Mouse (Mus musculus) brain, adult 2 months (tissue): ENCODE measurements around the gene Auts2.

Experiments used
- DNase-seq: peaks from one replicate; pipeline ENCODE4 v3.0.0; 2011; ENCODE audit warnings: low read depth, low spot score

Gene Auts2

GRCm38 (mm10) chr5:132098461-132098860 lies 444.7 kb downstream of the Auts2 start:
- DNase-seq, result peak; percentile 14

GRCm38 (mm10) chr5:132092721-132093120 lies 450.4 kb downstream of the Auts2 start:
- no peak for DNase-seq

DNA sequence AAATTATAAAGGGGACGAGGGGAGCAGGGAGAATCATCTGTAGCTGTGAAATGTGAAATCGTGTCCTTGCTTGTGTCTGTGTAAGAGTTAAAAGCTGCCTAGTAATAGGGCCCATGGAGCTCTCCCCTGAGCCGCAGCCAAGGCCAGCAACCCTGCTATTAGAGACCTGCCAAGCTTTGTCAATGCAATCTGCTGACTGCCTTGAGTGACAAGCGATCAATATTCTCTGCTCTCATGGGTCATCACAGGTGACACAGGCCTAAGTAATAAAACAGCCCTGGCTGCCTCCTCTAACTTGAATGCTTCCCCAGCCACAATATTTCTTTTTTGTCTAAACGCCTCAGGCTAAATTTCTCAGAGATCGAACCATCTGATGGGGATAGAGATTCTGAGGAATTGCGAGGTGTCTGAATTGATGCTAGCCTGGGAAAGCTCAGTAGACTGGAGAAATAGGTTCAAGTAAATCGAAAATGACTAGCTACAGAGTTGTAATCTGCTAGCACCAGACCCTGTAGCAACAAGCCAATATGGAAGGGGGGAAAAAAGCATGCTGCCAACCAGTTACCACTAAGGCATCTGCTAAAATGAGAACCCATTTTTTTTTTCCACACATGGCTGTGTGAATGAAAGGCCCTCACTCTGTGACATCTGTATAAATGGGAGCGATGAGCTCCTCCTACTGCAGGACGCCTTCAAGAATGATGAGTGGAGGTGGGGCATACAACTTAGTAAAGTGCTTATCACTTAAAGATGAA lies 453.5 kb downstream of the Auts2 start:
- no peak for DNase-seq

DNA sequence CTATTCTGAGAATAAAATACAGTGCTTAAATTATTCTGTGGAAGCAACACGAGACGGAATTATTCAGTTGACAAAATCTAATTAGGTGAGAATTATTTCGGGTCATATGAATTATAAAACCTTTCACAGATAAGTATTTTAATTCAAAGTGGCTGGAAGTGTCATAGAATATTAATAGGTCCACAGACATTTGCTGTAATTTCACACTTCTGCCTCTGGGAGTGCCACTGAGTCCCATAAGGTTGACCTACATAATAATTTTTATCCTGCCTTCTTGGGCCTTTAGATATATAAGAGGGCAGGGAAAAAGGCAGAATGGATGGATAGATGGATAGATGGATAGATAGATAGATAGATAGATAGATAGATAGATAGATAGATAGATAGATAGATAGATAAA lies 454.6 kb downstream of the Auts2 start:
- no peak for DNase-seq

- DNase-seq, result no peak
Observed at GRCm38 (mm10) chr5:132083753-132084326, 459.3 kb downstream of the Auts2 start.

GRCm38 (mm10) chr5:132075942-132076341 lies 467.2 kb downstream of the Auts2 start:
- no peak for DNase-seq

DNA sequence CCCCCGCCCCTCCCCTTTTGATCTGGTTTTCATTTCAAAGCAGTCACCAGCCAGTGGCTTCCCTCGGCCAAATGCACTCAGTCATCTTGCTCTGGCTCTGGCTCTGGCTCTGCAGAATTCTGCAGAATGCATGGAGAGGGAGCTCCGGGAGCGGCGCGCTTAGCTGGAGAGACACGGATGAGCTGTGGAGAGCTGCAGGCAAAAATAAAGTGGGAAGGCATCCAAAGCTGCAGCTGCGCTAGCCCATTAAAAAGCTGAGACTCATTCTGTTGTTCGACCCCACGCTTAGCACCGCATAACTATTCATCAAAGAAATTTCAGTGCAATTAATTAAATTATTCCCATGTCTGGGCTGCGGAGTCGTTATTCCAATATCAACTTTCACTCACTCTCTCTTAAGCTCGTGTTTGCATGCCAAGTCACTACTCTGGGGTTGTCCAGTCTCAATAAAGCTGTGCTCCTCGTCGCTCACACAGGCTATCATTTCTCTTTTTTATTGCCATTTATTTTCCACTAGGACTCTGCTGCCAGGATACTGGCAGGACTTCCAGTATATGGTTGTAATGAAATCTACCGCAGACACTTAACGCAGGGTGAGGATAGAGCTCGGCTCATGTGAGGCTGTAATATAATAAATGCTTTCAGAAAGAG lies 468.3 kb downstream of the Auts2 start:
- peak; percentile 91 for DNase-seq

DNA sequence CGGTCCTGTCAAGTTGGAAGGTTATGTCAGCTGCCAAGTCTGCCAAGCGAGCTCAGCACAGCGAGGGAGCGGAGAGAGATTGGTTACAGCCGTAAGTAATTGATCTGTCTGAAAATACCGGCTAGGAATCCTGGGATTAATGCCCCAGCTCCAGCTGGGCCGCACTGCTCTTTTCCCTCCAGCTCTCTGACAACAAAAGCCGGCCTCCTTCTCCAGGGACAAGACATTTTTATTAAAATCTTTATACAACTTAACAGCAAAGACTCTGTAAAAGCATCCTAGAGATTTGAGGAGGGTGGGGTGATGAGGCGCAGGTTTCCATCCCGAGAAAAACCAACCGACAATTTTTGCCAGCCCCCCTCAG lies 468.8 kb downstream of the Auts2 start:
- peak; percentile 41 for DNase-seq

DNA sequence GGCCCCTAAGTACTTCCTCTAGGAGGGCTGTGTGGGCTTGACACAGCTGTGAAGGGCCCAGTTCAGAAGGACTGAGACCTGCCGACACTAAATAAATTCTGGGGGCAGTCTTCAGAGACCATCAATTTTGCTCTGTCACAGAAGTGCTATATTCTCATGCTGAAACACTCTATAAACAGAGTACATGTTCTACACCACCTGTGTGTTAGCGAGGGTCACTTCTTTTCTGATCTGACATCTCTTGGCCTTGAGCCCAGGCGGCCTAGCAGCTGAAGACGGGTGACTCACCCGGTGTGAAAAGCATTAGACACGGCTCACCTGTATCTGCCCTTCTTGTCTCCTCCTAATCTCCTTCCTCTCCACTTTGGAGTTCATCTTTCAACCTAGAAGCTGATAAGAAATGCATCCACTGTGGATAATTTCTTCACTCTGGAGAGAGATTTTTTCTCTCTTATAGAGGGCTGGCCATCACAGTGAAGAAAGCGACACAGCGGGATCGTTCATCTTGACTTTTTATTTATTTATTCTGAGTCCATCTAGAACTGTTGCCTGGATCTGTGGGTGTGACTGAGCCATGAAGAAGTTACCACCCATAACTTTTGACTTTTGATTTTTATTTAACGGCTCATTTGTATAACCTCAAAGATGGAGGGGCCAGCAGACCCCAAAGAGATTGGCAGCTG lies 469.3 kb downstream of the Auts2 start:
- DNase-seq, result peak; percentile 65

DNA sequence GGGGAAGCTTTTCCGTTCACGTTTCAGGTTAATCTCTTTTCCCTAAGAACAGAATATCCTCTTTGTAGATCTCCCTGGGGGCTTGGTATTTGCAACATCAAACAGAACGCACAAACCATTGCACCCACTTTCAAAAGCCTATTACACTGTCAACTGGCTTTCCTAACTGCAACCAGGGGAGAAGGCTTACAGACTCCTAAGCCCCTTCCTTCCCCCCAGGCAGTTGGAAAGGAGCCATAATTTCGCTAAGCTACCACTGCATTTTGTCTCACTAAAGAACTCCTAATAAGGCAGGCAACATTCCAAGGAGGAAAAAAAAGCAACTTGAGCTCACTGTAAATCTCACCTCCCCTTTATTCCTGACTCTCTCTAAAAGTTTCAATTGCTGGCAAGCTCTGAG lies 470.8 kb downstream of the Auts2 start:
- no peak for DNase-seq

- DNase-seq, result no peak
Observed at GRCm38 (mm10) chr5:132067750-132068739, 475.1 kb downstream of the Auts2 start.

DNA sequence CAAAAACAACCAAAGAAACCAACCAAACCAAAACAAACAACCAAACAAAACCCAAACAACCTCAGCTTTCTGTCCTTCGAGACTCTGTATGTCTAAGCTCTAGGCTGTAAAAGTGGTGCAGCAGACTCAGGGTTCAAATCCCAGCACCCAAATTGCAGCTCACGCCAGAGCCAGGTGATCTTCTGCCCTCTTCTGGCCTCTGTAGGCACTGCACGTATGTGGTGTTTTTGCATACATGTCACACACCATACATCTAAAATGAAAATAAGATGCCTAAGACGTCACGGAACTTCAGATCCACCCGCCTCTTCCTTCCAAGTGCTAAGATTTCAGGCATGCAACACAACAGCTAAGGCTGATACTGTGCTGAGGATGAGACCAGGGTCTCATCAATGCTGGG lies 483.0 kb downstream of the Auts2 start:
- DNase-seq, result no peak

- no peak for DNase-seq
Observed at GRCm38 (mm10) chr5:132052637-132053036, 490.5 kb downstream of the Auts2 start.

DNA sequence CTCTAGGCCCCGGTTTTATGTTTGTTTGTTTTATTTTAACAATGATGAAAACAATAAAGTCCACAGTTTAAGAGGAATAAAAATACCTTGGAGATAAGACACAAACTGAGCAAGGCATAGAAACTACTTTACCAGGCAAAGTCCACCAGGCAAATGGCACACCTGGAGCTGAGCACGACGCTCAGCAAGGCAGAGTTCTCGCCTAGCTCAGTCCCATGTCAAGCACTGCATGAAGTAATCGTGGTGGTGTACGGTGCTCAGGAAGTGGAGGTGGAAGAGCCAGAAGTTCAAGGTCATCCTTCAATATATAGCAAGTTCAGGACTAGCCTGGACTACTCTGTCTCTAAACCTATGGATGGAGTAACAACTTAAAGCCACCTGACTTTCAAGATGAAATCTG lies 503.6 kb downstream of the Auts2 start:
- no peak for DNase-seq

GRCm38 (mm10) chr5:132033491-132034350 lies 509.4 kb downstream of the Auts2 start:
- peak; percentile 55 for DNase-seq

- DNase-seq, result peak; percentile 31
Observed at GRCm38 (mm10) chr5:132030941-132031531, 512.1 kb downstream of the Auts2 start.

GRCm38 (mm10) chr5:132029638-132030037 lies 513.5 kb downstream of the Auts2 start:
- DNase-seq, result peak; percentile 94

- peak; percentile 52 for DNase-seq
Observed at GRCm38 (mm10) chr5:132029038-132029437, 514.1 kb downstream of the Auts2 start.

DNA sequence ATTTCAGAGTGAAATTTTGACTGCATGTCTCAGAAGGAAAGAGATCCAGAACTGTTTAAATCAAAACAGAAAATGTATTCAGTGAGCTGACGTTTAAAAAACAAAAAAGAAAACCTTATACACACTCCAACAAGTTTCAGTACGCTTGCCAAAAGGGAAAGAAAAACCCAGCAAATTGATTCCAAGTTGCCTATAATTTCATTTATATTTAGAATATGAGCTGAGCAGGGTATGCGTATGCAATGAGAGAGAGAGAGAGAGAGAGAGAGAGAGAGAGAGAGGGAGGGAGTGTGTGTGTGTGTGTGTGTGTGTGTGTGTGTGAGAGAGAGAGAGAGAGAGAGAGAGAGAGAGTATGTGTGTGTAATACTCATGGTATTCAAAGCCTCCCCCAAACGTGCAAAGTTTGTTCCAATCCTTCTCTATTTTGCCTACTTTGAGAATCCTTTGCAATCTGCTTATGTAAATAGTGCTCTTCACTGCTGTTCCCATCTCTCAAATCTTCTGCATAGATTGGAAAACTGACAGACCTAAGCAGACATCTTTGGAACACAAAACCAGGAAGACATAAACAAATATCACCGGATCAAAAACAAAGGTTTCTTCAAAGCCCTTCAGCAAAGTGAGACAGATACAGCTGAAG lies 515.2 kb downstream of the Auts2 start:
- peak; percentile 66 for DNase-seq
